Mouse (Mus musculus) embryonic facial prominence, embryonic 13.5 days (tissue): ENCODE measurements around the gene Calm5. TPM values are rescaled to one million over a fixed set of nuclear protein-coding genes. Genes with fewer than 3 reads are reported as not detected.
"Not testable (repeated sequence)": the region's sequence is repeated elsewhere in the genome, so short reads cannot be mapped to it uniquely, and the experiment has no call there.

Source experiments
- ATAC-seq: fragments of 200-750 bp; cut with Nextera tagmentation; 2 replicates; pipeline ENCODE4 v1.8.0; 2017; ENCODE audit warnings: low read depth; ENCODE audit not compliant: insufficient number of reproducible peaks, insufficient read depth, low FRiP score, low TSS enrichment
- H3K27ac ChIP-seq: fragments of 300-500 bp; sonication (generic); 2 replicates; pipeline ENCODE4 v1.5.1; 2015; ENCODE audit warnings: moderate library complexity, mild to moderate bottlenecking, inconsistent platforms
- H3K27me3 ChIP-seq: fragments of 300-500 bp; sonication (generic); 2 replicates; pipeline ENCODE4 v1.6.1; 2015; ENCODE audit warnings: mild to moderate bottlenecking, inconsistent platforms
- H3K36me3 ChIP-seq: fragments of 300-500 bp; sonication (generic); 2 replicates; pipeline ENCODE4 v1.6.1; 2015; ENCODE audit warnings: mild to moderate bottlenecking, inconsistent platforms
- H3K4me1 ChIP-seq: fragments of 300-500 bp; sonication (generic); 2 replicates; pipeline ENCODE4 v1.6.1; 2015; ENCODE audit warnings: inconsistent platforms
- H3K4me2 ChIP-seq: fragments of 300-500 bp; sonication (generic); 2 replicates; pipeline ENCODE4 v1.6.1; 2015; ENCODE audit warnings: moderate library complexity, mild to moderate bottlenecking, inconsistent platforms
- H3K4me3 ChIP-seq: fragments of 300-500 bp; sonication (generic); 2 replicates; pipeline ENCODE4 v1.5.1; 2015; ENCODE audit warnings: mild to moderate bottlenecking, inconsistent platforms
- H3K9ac ChIP-seq: fragments of 300-500 bp; sonication (generic); 2 replicates; pipeline ENCODE4 v1.6.1; 2015; ENCODE audit warnings: mild to moderate bottlenecking, inconsistent platforms
- H3K9me3 ChIP-seq: fragments of 300-500 bp; sonication (generic); 2 replicates; pipeline ENCODE4 v1.6.1; 2016; ENCODE audit warnings: inconsistent platforms
- WGBS: fragments of 180-500 bp; shearing (Covaris S2); methylation state at CpG from one replicate; pipeline ENCODE4 v1.1.7; 2015; ENCODE audit warnings: mixed read lengths; 5-methylcytosine and 5-hydroxymethylcytosine counted together
- polyA plus RNA-seq: library from polyadenylated mRNA; unstranded; fragments of >200 nt; fragmentation: Nextera tagmentation; extraction: Ambion mirVana; gene quantifications from 2 replicates; pipeline ENCODE4 v1.2.1, GENCODE M21; 2015

Gene Calm5
- polyA plus RNA-seq, 1 experiment from 2014 or later, result not detected

DNA sequence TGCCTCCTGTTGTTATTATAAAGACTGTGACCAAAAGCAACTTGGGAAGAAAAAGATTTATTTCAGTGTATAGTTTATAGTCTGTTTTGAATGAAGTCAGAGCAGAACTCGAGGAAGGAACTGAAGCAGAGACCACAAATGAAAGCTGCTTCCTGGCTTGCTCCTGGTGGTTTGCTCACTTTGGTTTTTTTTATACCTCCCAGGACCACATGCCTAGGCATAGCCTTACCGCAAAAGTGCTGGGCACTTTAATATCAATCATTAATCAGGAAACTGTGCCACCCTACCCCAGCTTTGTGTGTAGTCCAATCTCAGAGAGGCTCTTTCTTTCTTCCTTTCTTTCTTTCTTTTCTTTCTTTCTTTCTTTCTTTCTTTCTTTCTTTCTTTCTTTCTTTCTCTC lies 21.5 kb upstream of the Calm5 start:
- H3K4me2 ChIP-seq, result no peak overlapping the region
- 56% methylated on average over 2 of the region's 2 CpGs for WGBS
- H3K36me3 ChIP-seq, result no peaks in the 10 kb centered on the region
- H3K27me3 ChIP-seq, result no peaks in the 10 kb centered on the region
- H3K4me3 ChIP-seq, result no peak overlapping the region
- no peaks in the 10 kb centered on the region for H3K9me3 ChIP-seq
- no peaks in the 10 kb centered on the region for H3K4me1 ChIP-seq
- H3K27ac ChIP-seq, result no peak overlapping the region
- H3K9ac ChIP-seq, result no peak overlapping the region
- ATAC-seq, result no peak

GRCm38 (mm10) chr13:3833644-3834043 lies 20.3 kb upstream of the Calm5 start:
- not testable (repeated sequence) for H3K27me3 ChIP-seq, H3K4me3 ChIP-seq, H3K4me1 ChIP-seq, H3K27ac ChIP-seq, H3K36me3 ChIP-seq, H3K4me2 ChIP-seq, ATAC-seq, H3K9me3 ChIP-seq, H3K9ac ChIP-seq

DNA sequence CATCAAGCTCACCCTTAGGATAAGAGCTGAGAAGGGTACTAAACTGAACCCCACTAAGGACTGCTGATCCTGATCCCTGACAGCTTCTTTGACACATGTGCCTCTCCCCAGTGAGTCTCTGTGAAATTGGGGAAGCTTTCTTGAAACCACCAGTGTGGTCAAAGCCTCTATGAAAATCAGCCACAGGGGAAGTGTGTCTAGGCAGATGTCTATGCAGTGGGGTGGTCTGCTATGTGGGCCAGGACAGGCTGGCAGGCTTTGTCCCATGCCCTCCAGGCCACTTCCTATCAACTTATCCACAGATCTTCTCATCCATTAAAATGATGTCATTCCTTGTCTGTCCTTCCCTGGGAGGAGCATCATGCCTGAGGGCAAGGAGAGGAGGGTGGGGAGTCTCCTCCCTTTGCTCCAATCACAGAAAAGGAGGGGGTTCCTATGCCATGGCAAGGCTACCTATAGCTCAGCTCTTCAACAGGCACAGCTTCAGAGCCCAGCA lies 16.6 kb upstream of the Calm5 start, which contains the start of gene Calm4:
Gene Calm4 (plus strand): TSS at position 446 of the 496 bp plus-strand sequence.
- H3K27me3 ChIP-seq, H3K9ac ChIP-seq, ATAC-seq, H3K9me3 ChIP-seq, H3K4me3 ChIP-seq, H3K4me2 ChIP-seq, H3K4me1 ChIP-seq, H3K36me3 ChIP-seq: not testable (repeated sequence)
- 0 out of 2 replicates have a peak within 1 kb of the TSS, but pooled peaks have one; percentile 11 for H3K27ac ChIP-seq

- not testable (repeated sequence) for H3K27me3 ChIP-seq, H3K9me3 ChIP-seq, ATAC-seq, H3K4me3 ChIP-seq, H3K4me1 ChIP-seq, H3K9ac ChIP-seq, H3K36me3 ChIP-seq, H3K4me2 ChIP-seq, H3K27ac ChIP-seq
Measured at GRCm38 (mm10) chr13:3840662-3841061, 13.3 kb upstream of the Calm5 start.

DNA sequence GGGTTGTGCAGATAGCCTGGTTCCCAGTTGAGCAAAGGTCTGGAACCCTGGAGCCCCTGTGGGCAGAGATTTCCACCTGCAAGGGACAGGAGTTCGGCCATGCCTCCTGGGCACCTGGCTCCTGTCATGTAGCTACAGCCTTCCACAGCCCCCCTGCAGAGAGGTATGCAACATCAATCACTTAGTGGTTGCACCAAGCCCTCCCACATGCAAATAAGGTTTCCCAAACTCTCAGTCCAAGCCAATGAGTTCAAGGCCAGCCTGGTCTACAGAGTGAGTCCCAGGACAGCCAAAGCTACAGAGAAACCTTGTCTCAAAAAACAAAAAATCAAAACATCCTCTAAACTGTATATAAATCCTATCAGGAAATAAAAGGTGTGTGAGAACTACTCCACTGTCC lies 3.6 kb upstream of the Calm5 start:
- Histone ChIP-seq H3K4me2 (no peak overlapping the region), H3K9me3 (no peaks in the 10 kb centered on the region), H3K9ac (no peak overlapping the region), H3K4me1 (no peaks in the 10 kb centered on the region), H3K27me3 (no peaks in the 10 kb centered on the region), H3K4me3 (no peak overlapping the region), H3K36me3 (no peaks in the 10 kb centered on the region), H3K27ac (no peak overlapping the region)
- WGBS, result 63% methylated on average over 1 of the region's 1 CpGs
- no peak for ATAC-seq

DNA sequence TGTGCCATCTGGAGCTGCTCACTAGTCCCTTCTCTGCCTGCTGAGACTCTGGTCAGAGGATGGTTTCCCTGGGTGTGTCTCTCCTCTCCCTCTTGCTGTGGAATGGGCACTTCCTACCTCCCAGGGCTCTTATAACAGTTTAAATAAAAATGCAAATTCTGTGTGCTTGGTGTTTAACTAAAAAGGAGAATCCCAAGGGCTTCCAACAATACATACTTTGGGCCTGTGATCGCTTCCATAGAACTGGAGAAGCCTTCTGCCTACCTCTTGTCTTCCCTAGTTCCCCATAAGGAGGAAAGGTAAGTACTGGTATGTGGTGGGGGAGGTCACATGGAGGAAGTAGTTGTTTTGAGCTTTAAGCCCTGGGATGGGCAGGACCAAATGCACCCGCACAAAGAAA lies 883 bp downstream of the Calm5 start:
- Histone ChIP-seq H3K9ac (no peak overlapping the region), H3K4me1 (peaks cover 9% of the 10 kb centered on the region), H3K4me3 (no peak overlapping the region), H3K27ac (no peak overlapping the region), H3K9me3 (no peaks in the 10 kb centered on the region), H3K36me3 (no peaks in the 10 kb centered on the region), H3K4me2 (no peak overlapping the region), H3K27me3 (no peaks in the 10 kb centered on the region)
- WGBS, result 82% methylated on average over 2 of the region's 2 CpGs
- ATAC-seq, result no peak

DNA sequence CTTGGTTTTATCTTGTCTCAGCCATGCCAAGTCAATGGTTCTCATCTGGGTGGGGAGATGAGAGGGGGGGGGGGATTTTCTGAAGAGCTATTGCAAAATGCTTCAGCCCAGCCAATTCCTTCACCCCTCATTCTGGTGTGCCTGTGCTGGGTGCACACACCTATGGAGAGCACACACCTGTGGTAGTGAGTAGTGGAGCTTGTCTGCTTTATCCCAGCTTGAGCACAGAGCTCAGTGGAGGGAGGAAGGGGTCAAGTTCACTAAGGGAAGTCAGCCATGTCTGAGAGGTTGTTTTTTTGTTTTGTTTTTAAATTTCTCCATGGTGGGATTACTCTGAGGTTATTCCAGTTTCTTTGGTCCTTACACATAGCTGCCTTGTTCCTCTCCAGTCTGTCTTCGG lies 2.3 kb downstream of the Calm5 start:
- Histone ChIP-seq H3K4me3 (no peak overlapping the region), H3K9me3 (no peaks in the 10 kb centered on the region), H3K36me3 (no peaks in the 10 kb centered on the region), H3K4me1 (peaks cover 9% of the 10 kb centered on the region), H3K9ac (no peak overlapping the region), H3K27ac (no peak overlapping the region), H3K4me2 (no peak overlapping the region), H3K27me3 (no peaks in the 10 kb centered on the region)
- no peak for ATAC-seq
- 74% methylated on average over 1 of the region's 1 CpGs for WGBS

GRCm38 (mm10) chr13:3861251-3861650 lies 7.3 kb downstream of the Calm5 start:
- no peak overlapping the region for H3K4me3 ChIP-seq
- WGBS, result 89% methylated on average over 8 of the region's 8 CpGs
- peaks cover 9% of the 10 kb centered on the region for H3K4me1 ChIP-seq
- no peaks in the 10 kb centered on the region for H3K27me3 ChIP-seq
- no peak for ATAC-seq
- H3K4me2 ChIP-seq, result no peak overlapping the region
- H3K36me3 ChIP-seq, result no peaks in the 10 kb centered on the region
- no peak overlapping the region for H3K9ac ChIP-seq
- H3K9me3 ChIP-seq, result no peaks in the 10 kb centered on the region
- no peak overlapping the region for H3K27ac ChIP-seq

DNA sequence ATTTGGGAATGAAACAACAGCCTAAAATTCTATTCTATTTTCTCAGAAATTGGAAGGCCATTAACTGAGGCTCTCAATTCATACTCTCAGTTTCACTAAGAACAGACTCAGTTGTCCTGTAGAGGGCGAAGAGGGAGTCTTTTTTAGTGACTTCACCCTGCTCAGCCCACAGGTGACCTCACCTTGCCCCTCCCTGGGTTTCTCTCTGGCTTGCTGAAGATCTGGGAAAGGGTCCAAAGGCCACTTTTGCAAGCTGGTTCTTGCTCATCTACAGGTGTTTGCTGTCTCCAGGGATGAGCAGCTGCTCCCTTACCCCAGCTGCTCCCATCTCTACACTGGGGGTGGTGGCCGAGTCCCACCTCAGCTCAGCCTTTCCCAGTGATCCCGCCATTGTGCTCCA lies 8.4 kb downstream of the Calm5 start:
- 80% methylated on average over 3 of the region's 3 CpGs for WGBS
- Histone ChIP-seq H3K27ac (no peak overlapping the region), H3K4me2 (no peak overlapping the region), H3K36me3 (no peaks in the 10 kb centered on the region), H3K9me3 (no peaks in the 10 kb centered on the region), H3K4me3 (no peak overlapping the region), H3K4me1 (no peaks in the 10 kb centered on the region), H3K27me3 (no peaks in the 10 kb centered on the region), H3K9ac (no peak overlapping the region)
- no peak for ATAC-seq

- no peaks in the 10 kb centered on the region for H3K36me3 ChIP-seq
- no peak overlapping the region for H3K27ac ChIP-seq
- H3K27me3 ChIP-seq, result no peaks in the 10 kb centered on the region
- 84% methylated on average over 10 of the region's 10 CpGs for WGBS
- H3K4me3 ChIP-seq, result no peak overlapping the region
- no peak for ATAC-seq
- H3K9ac ChIP-seq, result no peak overlapping the region
- no peaks in the 10 kb centered on the region for H3K4me1 ChIP-seq
- H3K9me3 ChIP-seq, result no peaks in the 10 kb centered on the region
- no peak overlapping the region for H3K4me2 ChIP-seq
Measured at GRCm38 (mm10) chr13:3862922-3863580, 9.1 kb downstream of the Calm5 start.

DNA sequence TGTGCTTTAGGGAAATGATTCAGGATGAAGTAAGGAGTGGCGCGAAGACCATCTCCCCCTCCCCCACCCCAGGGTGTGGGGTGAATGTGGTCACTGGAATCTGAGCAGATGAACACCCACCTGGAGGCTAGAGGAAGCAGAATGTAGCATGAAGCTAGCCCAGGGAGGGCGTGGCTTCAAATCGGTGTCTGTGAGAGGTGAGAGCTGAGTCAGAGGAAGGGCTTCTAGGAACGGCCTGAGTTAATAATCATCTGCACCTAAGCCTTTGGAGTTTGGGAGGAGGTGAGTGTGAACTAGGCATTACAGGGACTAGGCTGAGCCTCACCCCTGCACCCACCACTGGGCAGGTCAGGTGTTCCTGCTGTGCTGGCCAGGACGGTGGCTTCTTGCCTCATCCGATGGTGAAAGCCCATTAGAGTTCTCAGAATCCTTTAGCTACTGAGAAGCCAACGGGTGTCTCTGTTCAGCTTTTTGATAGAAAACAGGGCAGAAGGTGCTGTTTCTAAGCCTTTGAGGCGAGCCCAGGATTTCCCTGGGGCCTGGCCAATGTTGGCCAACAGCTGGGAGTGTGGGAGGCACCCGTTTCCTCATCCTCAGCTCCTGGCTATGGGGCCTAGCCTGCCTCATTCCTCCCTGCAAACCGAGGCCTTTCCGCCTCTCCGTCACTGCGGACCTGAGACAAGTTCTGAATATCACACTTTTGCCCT lies 11.8 kb downstream of the Calm5 start:
- H3K36me3 ChIP-seq, result no peaks in the 10 kb centered on the region
- H3K4me3 ChIP-seq, result no peak overlapping the region
- no peak overlapping the region for H3K9ac ChIP-seq
- no peak overlapping the region for H3K27ac ChIP-seq
- WGBS, result 79% methylated on average over 14 of the region's 14 CpGs
- no peaks in the 10 kb centered on the region for H3K27me3 ChIP-seq
- no peak overlapping the region for H3K4me2 ChIP-seq
- no peaks in the 10 kb centered on the region for H3K9me3 ChIP-seq
- no peak for ATAC-seq
- no peaks in the 10 kb centered on the region for H3K4me1 ChIP-seq

DNA sequence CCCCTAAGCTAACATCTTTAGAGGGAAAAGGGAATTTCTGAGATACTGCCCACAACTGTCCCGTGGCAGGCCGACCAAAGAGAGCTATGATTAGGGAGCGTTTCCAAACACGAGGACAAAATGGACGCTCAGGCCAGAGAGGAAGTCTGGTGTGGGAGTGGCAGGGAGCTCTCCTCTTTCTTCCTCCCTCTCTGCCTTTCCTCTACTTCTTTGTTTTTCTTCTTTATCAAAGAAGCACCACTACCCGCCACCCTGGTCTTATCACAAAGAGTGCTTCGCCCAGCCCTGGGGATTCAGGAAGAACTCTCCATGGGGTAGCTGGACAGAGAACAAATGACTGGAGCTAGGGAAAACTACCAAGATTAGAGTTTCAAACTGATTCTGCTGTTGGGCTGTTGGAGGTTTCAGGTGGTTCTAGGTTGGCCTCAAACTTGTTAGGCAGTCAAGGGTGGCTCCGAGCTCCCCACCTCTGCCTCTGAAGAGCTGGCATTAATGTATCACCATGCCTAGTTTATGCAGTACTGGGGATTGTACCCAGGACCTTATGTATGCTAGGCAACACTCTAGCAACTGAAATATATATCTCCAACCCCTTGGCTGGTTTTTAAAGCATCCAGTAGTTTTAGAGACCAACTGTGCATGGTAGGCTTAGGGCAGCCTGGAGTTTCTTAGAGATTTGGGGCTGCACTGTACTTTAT lies 12.5 kb downstream of the Calm5 start:
- Histone ChIP-seq H3K27ac (no peak overlapping the region), H3K9ac (no peak overlapping the region), H3K9me3 (no peaks in the 10 kb centered on the region), H3K27me3 (no peaks in the 10 kb centered on the region), H3K4me2 (no peak overlapping the region), H3K4me3 (no peak overlapping the region), H3K4me1 (no peaks in the 10 kb centered on the region), H3K36me3 (no peaks in the 10 kb centered on the region)
- WGBS, result 88% methylated on average over 8 of the region's 8 CpGs
- ATAC-seq, result no peak
